Mouse (Mus musculus) lung, adult 2 months (tissue): ENCODE measurements around the gene Psmd9.

Source experiments
- CTCF ChIP-seq: fragments of 200-500 bp; IDR thresholded peaks from 2 replicates; pipeline ENCODE4 v1.5.1; 2011; ENCODE audit warnings: mild to moderate bottlenecking, low read length, control low read depth; ENCODE audit not compliant: insufficient read depth
- POLR2A ChIP-seq: fragments of 200-500 bp; IDR thresholded peaks from 2 replicates; pipeline ENCODE4 v1.6.1; 2011; ENCODE audit warnings: low read depth, mild to moderate bottlenecking, control low read depth, low read length, borderline replicate concordance; ENCODE audit errors: extremely low read depth

GRCm38 (mm10) chr5:123194856-123195255, 25.6 kb downstream of the Psmd9 start:
- TF ChIP-seq POLR2A, result no peak
- TF ChIP-seq CTCF, result no peak
